Mouse (Mus musculus): ENCODE data around the gene 1810055G02Rik. TPM values are rescaled to one million over a fixed set of nuclear protein-coding genes. Genes with fewer than 3 reads are reported as not detected.

Gene 1810055G02Rik
- polyA plus RNA-seq, 1 experiment from 2014 or later: 31.9 TPM

DNA sequence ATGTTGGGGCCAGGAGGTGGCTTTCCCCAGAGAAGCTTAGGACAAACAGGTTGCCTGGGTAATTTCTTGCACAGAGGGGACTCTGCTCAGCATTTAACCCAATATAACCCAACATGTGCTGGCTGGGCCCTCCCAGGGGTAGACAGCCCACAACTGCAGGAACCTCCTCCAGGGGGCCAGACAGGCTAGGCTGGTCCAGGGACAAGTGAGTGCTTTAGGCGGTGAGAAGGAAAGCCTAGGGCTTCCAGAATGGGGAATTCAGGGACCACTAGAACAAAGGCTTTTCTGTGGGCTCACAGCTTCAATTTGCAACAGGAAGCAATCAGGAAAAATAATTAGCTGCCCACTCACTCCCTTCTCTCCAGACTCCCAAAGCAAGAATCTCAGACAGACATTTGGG lies 23.7 kb upstream of the 1810055G02Rik start:
- H3K4me3 ChIP-seq: no peak overlapping the region
- 13% methylated on average over 1 of the region's 1 CpGs for WGBS
- no peaks in the 10 kb centered on the region for H3K9me3 ChIP-seq
- H3K9ac ChIP-seq (replicated peaks): no peak overlapping the region; the same call in 1 of the 2 replicates
- peaks cover 19% of the 10 kb centered on the region for H3K27me3 ChIP-seq
- no peaks in the 10 kb centered on the region for H3K36me3 ChIP-seq
- ATAC-seq (ENCODE audit: low FRiP score, low read depth): 0 out of 2 replicates have a peak, but pooled peaks have one; percentile 10
- H3K4me1 ChIP-seq: peaks cover 38% of the 10 kb centered on the region
- no peak overlapping the region for H3K27ac ChIP-seq (replicated peaks)
- H3K4me2 ChIP-seq (replicated peaks): peak overlapping the region; percentile 93; the same call in 1 of the 2 replicates

DNA sequence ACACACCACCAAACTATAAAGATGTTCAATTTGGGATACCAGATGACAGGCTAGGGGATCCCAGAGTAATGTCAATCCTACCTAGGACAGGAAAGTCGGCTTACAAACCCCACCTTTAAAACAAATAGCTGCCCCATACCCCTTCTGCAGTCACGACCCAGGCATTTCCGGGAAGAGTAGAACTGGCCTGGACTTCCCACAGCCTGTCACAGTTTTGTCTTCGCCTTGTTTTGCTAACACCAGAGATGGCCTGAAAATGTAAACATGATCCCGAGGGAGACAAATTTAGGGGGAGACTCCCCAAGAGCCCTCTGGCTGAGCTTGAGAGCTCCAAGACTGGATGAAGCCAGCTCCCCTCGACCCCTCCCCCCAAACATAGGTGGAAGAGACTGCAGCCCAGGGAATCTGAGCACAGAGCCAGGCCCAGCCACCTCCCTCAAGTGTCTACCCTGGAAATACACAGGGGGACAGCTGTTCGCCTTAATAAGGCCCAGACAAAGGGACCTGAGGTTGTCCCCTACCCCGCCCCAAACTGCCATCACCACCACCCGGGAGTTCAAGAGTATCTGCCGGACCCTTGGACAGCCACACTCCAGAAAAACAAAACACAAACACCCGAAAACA lies 23.0 kb upstream of the 1810055G02Rik start:
- Histone ChIP-seq H3K4me3 (peak overlapping the region; percentile 79), H3K4me2 (replicated peaks) (peak overlapping the region; percentile 93), H3K27me3 (peaks cover 23% of the 10 kb centered on the region), H3K9me3 (no peaks in the 10 kb centered on the region), H3K36me3 (no peaks in the 10 kb centered on the region), H3K4me1 (peaks cover 38% of the 10 kb centered on the region), H3K27ac (replicated peaks) (no peak overlapping the region), H3K9ac (replicated peaks) (peak overlapping the region; percentile 82)
- WGBS: 13% methylated on average over 11 of the region's 11 CpGs
- no peak for ATAC-seq (ENCODE audit: low FRiP score, low read depth)

GRCm38 (mm10) chr19:3685611-3686214 lies 22.4 kb upstream of the 1810055G02Rik start:
- WGBS: under 1% methylated on average over 45 of the region's 45 CpGs
- Histone ChIP-seq H3K4me1 (peaks cover 38% of the 10 kb centered on the region), H3K4me3 (peak overlapping the region; percentile 79), H3K27ac (replicated peaks) (no peak overlapping the region; the same call in 1 of the 2 replicates), H3K27me3 (peaks cover 23% of the 10 kb centered on the region), H3K4me2 (replicated peaks) (peak overlapping the region; percentile 93), H3K9ac (replicated peaks) (peak overlapping the region; percentile 82), H3K9me3 (no peaks in the 10 kb centered on the region), H3K36me3 (no peaks in the 10 kb centered on the region)
- ATAC-seq (ENCODE audit: low FRiP score, low read depth): peak; percentile 52

DNA sequence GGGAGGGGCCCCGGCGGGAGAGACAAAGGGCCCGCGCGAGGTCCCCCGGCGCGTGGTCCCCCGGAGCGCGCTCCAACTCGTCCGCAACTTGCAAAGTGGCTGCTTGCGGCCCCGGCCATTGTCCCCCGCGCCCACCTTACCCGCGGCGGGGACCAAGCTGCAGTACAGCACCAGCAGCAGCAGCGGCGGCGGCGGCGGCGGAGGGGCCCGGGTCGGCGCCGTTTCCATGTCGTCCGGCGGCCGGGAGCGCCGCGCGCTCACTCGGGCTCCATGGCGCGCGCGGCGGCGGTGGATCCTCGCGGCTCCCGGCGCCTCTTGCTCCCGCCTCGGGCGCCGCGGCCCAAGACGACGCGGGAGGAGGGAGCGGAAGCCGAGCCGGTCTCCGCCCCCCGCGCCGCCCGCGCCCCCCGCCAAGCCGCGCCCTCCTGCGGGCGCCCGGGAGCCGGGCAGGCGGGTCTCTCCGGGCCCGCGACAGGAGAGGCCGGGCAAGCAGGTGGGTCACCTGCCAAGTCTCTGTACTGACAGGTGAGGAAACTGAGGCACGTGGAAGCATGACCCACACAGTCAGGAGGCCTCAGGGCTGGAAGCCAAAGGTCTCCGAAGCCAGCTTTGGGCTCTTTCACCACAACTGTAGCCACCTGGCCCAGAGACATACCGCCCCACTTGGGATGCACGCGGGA lies 21.7 kb upstream of the 1810055G02Rik start, which contains the start of gene Lrp5:
Lrp5 (minus strand) TSS at position 350 of the 680 bp plus-strand sequence.
- Histone ChIP-seq H3K4me2 (replicated peaks) (peak within 1 kb of the TSS; percentile 93), H3K4me1 (peaks cover 34% of the 10 kb centered on the region), H3K27ac (replicated peaks) (no peak within 1 kb of the TSS; the same call in 1 of the 2 replicates), H3K9me3 (no peaks in the 10 kb centered on the region), H3K9ac (replicated peaks) (peak within 1 kb of the TSS; percentile 82), H3K36me3 (no peaks in the 10 kb centered on the region), H3K27me3 (peaks cover 23% of the 10 kb centered on the region), H3K4me3 (peak within 1 kb of the TSS; percentile 79)
- ATAC-seq (ENCODE audit: low FRiP score, low read depth): peak; percentile 65
- WGBS: under 1% methylated on average over 49 of the region's 83 CpGs

GRCm38 (mm10) chr19:3687676-3688171 lies 20.4 kb upstream of the 1810055G02Rik start:
- Histone ChIP-seq H3K36me3 (no peaks in the 10 kb centered on the region), H3K9ac (replicated peaks) (no peak overlapping the region), H3K4me3 (no peak overlapping the region), H3K4me1 (peaks cover 31% of the 10 kb centered on the region), H3K27me3 (peaks cover 23% of the 10 kb centered on the region), H3K9me3 (no peaks in the 10 kb centered on the region), H3K4me2 (replicated peaks) (no peak overlapping the region), H3K27ac (replicated peaks) (no peak overlapping the region)
- no peak for ATAC-seq (ENCODE audit: low FRiP score, low read depth)
- 18% methylated on average over 5 of the region's 5 CpGs for WGBS

- Histone ChIP-seq H3K4me3 (no peak overlapping the region), H3K9ac (replicated peaks) (no peak overlapping the region), H3K36me3 (no peaks in the 10 kb centered on the region), H3K4me1 (peaks cover 8% of the 10 kb centered on the region; the same call in 1 of the 2 replicates), H3K4me2 (replicated peaks) (no peak overlapping the region), H3K9me3 (no peaks in the 10 kb centered on the region), H3K27ac (replicated peaks) (no peak overlapping the region), H3K27me3 (peaks cover 17% of the 10 kb centered on the region)
- WGBS: 92% methylated on average over 5 of the region's 5 CpGs
- no peak for ATAC-seq (ENCODE audit: low FRiP score, low read depth)
Observed at GRCm38 (mm10) chr19:3691337-3691736, 16.8 kb upstream of the 1810055G02Rik start.

DNA sequence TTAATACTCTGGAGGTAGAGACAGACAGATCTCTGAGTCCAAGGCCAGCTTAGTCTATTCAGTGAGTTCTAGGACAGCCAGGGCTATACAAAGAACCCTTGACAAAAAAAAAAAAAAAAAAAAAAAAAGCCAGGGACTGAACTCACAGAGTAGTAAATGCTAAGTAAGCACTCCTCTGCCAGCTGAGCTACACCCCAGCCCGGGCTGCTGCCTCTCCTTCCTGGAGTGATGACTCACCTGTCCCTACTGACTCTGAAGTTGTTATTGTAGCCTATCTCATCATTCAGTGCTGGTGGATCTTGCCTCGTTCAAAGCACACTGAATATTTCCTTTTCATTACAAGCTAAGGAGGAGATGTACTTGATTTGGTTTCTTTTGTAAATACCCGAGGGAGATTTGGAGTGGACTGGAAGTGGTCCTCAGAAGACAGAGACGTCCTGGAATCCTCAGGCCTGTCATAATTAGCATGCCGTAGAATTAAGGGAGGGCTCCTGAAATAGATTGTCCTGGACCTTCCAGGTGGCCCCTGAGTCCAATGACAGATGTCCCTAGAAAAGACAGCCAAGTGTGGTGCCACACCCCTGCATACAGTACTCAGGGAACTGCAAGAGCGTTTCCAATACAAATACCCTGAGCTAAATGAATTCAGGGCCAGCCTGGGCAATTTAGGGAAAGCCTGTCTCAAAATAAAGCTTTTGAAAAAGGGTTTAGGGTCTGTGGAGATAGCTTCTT lies 15.5 kb upstream of the 1810055G02Rik start:
- H3K4me2 ChIP-seq (replicated peaks): no peak overlapping the region
- H3K27me3 ChIP-seq: peaks cover 6% of the 10 kb centered on the region; the same call in 1 of the 2 replicates
- no peak for ATAC-seq (ENCODE audit: low FRiP score, low read depth)
- WGBS: 71% methylated on average over 6 of the region's 6 CpGs
- H3K27ac ChIP-seq (replicated peaks): no peak overlapping the region
- H3K9me3 ChIP-seq: no peaks in the 10 kb centered on the region
- 0 out of 2 replicates have a peak, but pooled peaks cover 2% of the 10 kb centered on the region for H3K4me1 ChIP-seq
- H3K36me3 ChIP-seq: no peaks in the 10 kb centered on the region
- H3K4me3 ChIP-seq: no peak overlapping the region
- H3K9ac ChIP-seq (replicated peaks): no peak overlapping the region

DNA sequence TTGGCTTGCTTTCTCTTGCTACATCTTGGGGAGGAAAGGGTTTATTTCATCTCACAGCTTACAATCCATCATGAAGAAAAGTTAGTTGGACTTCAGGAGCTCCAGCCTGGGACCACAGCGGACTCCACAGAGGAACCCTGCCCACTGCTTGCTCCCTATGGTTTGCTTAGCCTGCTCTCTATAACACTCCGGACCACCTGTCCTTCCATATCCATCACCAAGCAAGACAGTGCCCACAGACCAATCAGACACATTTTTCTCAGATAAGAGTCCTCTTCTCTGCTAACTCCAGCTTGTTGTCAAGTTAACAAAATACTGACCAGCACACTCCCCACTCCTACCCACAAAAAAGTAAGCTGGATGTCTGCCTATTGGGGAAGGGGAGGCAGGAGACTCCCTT lies 13.6 kb upstream of the 1810055G02Rik start:
- no peak for ATAC-seq (ENCODE audit: low FRiP score, low read depth)
- Histone ChIP-seq H3K27ac (replicated peaks) (no peak overlapping the region), H3K4me2 (replicated peaks) (no peak overlapping the region), H3K9ac (replicated peaks) (no peak overlapping the region), H3K36me3 (no peaks in the 10 kb centered on the region), H3K4me3 (no peak overlapping the region), H3K27me3 (0 out of 2 replicates have a peak, but pooled peaks cover 3% of the 10 kb centered on the region), H3K9me3 (no peaks in the 10 kb centered on the region), H3K4me1 (no peaks in the 10 kb centered on the region)
- 74% methylated on average over 2 of the region's 2 CpGs for WGBS

DNA sequence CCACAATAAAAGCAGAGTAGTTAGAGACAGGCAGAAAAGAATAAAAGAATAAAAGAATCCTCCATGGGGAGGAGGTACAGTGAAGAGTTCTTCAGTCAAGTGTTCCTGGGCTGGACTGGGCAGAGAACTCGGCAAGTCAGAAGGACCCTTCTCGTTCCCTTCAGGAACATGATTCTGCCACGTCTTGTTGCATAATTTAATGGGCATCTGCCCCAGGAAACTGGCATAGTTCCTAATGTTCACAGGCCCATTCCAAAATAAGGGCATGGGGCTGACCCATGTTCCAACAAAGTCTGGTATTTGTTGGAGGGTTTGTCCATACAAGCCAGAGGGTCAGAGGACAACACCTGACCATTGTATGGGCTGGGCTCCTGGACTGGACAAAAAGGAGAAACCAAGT lies 13.1 kb upstream of the 1810055G02Rik start:
- no peak for ATAC-seq (ENCODE audit: low FRiP score, low read depth)
- no peak overlapping the region for H3K9ac ChIP-seq (replicated peaks)
- H3K9me3 ChIP-seq: no peaks in the 10 kb centered on the region
- H3K27ac ChIP-seq (replicated peaks): no peak overlapping the region
- H3K4me3 ChIP-seq: no peak overlapping the region
- H3K27me3 ChIP-seq: no peaks in the 10 kb centered on the region
- no peak overlapping the region for H3K4me2 ChIP-seq (replicated peaks)
- H3K36me3 ChIP-seq: no peaks in the 10 kb centered on the region
- WGBS: 89% methylated on average over 3 of the region's 3 CpGs
- H3K4me1 ChIP-seq: no peaks in the 10 kb centered on the region

GRCm38 (mm10) chr19:3695471-3695870 lies 12.6 kb upstream of the 1810055G02Rik start:
- Histone ChIP-seq H3K4me3 (no peak overlapping the region), H3K9me3 (no peaks in the 10 kb centered on the region), H3K27ac (replicated peaks) (no peak overlapping the region), H3K27me3 (no peaks in the 10 kb centered on the region), H3K36me3 (no peaks in the 10 kb centered on the region), H3K4me2 (replicated peaks) (no peak overlapping the region), H3K4me1 (no peaks in the 10 kb centered on the region), H3K9ac (replicated peaks) (no peak overlapping the region)
- no peak for ATAC-seq (ENCODE audit: low FRiP score, low read depth)
- WGBS: 82% methylated on average over 4 of the region's 4 CpGs

GRCm38 (mm10) chr19:3695976-3696375 lies 12.1 kb upstream of the 1810055G02Rik start:
- H3K4me3 ChIP-seq: no peak overlapping the region
- WGBS: 93% methylated on average over 8 of the region's 8 CpGs
- no peak overlapping the region for H3K4me2 ChIP-seq (replicated peaks)
- H3K27me3 ChIP-seq: no peaks in the 10 kb centered on the region
- no peaks in the 10 kb centered on the region for H3K4me1 ChIP-seq
- H3K36me3 ChIP-seq: no peaks in the 10 kb centered on the region
- no peak for ATAC-seq (ENCODE audit: low FRiP score, low read depth)
- no peak overlapping the region for H3K9ac ChIP-seq (replicated peaks)
- no peaks in the 10 kb centered on the region for H3K9me3 ChIP-seq
- H3K27ac ChIP-seq (replicated peaks): no peak overlapping the region
